Mouse (Mus musculus) CD4-positive helper T cell, adult 2 months (primary cell): ENCODE data around the gene Bcat2.

Experiments used
- DNase-seq: peaks from one replicate; pipeline ENCODE4 v3.0.0-alpha.2; 2012; ENCODE audit warnings: low read depth, missing footprints, low spot score

Bcat2 gene

GRCm38 (mm10) chr7:45587631-45588592 is 18.0 kb downstream of the Bcat2 start:
- DNase-seq, result no peak

GRCm38 (mm10) chr7:45589173-45589572 is 19.2 kb downstream of the Bcat2 start:
- peak; percentile 71 for DNase-seq

- no peak for DNase-seq
Observed at GRCm38 (mm10) chr7:45589898-45590297, 19.9 kb downstream of the Bcat2 start.

- peak; percentile 24 for DNase-seq
Observed at GRCm38 (mm10) chr7:45590874-45591273, 20.9 kb downstream of the Bcat2 start.

DNA sequence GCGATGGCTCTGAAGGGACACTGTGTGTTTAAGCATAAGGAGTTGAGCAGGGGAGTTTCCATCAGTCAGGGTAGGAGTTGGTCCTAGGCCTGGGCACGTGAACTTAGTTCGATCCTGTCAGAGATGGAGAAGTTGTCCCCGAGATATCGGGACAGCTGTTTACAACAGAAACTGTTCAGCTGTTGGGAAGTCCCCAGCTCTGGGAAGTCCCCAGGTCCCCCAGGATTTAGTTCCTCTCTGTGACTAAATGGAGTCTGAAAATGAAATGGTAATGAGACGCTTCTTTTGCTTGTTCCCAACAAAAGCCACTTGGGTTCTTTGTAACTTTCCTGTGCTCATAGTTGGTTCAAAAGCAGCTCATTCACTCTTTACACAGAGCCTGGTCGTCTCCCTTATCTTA is 21.9 kb downstream of the Bcat2 start:
- peak; percentile 77 for DNase-seq

GRCm38 (mm10) chr7:45593118-45593815 is 23.3 kb downstream of the Bcat2 start:
- peak; percentile 81 for DNase-seq

- DNase-seq, result no peak
Observed at GRCm38 (mm10) chr7:45595176-45595575, 25.2 kb downstream of the Bcat2 start.

DNA sequence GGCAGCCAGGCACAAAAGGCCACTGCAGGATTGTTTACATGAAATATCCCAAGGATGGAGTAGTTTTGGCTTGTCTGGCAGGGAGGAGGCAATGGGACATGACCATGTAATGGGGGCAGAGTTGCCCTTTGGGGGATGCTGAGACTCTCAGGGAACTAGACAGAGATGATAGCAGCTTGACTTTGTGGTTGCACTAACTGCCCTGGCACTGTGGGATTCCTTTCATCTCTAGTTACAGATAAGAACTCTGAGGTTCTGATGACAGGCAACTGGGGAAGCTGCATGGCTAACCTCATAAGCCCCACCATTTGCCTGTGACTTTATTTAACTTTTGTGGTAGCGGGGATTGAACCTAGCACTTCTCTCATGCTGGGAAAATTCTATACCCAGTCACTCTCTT is 26.2 kb downstream of the Bcat2 start:
- no peak for DNase-seq

GRCm38 (mm10) chr7:45597013-45597412 is 27.1 kb downstream of the Bcat2 start:
- no peak for DNase-seq

GRCm38 (mm10) chr7:45597527-45597926 is 27.6 kb downstream of the Bcat2 start:
- DNase-seq, result no peak

DNA sequence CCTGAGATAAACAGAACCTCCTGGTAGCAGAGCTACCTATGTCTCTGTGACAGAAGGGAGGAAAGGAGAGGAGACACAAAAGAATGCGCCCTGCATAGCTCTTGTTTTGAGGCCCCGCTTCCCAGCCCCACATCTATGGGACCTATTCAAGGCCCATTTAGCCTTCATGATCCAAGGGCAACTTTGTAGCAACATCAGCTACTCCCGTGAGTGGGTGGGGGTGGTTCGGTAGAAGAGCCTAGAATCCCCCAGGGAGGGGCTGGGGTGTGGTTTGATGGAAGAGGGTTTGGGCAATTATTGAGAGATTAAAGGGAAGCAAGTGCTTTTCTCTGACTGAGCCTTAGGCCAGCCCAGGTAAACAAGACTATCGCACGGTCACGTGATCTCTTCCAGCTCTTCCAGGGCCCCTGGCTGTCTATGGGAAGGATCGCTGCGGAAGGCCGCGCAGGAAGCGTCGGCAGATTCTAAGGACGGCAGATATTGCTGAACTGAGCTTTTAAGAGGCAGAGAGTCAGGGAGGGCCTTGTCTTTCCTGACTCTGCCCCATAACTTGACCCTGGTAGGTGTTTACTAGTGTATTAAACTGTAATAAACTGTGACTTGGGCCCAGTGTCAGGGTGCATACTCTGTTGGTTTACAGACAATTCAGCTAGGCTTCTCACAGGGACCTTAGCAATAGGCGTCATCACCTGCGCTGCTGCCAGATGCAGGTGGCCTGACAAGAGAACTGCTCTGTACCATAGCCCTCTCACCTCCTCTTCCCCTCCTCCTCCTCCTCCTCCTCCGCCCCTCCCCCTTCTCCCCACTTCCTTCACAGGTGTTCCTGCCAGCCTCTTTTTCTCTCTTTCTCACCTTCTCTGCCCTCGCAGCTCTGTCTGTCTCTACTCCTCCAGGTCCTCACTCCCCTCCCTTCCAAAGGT is 29.3 kb downstream of the Bcat2 start:
- DNase-seq, result no peak

- no peak for DNase-seq
Observed at GRCm38 (mm10) chr7:45605704-45606289, 35.8 kb downstream of the Bcat2 start.

DNA sequence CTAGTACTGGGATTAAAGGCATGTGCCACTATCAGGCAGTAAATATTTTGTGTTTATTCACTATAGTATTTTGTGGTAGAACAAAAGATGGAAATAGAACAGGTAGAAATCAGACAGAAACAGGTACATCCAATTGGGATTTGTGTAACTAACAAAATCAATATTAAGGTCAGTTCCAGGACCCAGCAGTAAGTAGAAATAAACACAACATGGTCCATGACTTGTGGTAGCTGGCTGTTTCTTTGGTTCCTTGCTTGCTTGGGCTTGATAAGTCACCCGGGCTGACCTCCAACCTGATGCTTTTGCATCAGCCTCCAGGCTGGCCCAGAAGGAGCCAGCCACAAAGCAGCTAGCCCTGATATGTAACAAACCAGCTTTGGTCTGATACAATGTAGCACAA is 39.6 kb downstream of the Bcat2 start:
- no peak for DNase-seq

- no peak for DNase-seq
Observed at GRCm38 (mm10) chr7:45616277-45616676, 46.3 kb downstream of the Bcat2 start.

DNA sequence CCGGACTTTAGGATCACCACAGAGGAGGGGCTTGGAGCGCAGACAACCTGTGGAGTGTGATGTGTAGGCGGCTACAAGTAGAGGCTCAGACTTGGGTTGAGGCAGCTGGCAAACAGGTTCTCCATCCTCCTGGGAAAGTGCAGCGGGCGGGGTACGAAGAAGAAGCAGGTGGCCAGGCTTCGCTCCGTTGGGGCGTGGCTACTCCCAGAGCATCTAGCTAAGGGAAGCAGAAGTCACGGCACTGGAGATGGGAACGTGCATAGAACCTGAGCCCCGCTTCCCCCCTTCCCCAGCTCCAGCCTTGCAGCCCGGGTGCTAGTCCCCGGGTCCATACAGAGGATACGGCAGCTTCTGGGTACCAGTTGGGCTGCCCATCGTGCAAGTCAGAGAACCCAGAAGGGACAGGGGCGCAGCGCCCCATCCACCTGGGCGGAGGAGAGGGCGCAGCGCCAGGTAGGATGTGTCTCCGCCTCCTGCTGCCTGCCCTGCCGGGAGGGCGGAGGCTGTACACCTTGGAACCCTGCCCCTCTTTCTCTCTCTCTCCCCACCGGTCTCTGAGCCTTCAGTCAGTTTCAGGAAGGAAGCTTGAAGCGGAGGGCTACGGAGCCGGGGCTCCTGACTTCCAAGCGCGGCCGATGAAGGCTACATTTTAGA is 47.2 kb downstream of the Bcat2 start, which contains the start of gene Fut1:
TSS of gene Fut1 (plus strand) at position 248 of the 654 bp plus-strand sequence.
- no peak for DNase-seq

DNA sequence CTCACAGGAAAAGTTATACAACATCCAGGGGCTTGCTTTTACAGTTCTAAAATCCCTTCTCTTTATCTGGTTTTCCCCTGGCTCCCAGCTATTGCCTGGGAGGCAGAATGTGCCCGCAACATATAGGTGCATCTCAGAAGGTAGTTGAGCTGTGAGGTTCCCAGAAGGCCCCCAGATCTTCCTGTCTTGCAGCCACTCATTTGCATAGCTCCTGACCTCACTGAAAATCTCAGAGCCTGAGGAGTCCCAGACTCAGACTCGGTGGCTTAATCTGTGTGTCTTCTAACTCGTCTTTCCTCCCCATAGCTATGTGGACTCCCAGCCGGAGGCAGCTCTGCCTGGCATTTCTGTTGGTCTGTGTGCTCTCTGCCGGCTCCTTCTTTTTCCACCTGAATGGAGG is 48.4 kb downstream of the Bcat2 start:
- no peak for DNase-seq

DNA sequence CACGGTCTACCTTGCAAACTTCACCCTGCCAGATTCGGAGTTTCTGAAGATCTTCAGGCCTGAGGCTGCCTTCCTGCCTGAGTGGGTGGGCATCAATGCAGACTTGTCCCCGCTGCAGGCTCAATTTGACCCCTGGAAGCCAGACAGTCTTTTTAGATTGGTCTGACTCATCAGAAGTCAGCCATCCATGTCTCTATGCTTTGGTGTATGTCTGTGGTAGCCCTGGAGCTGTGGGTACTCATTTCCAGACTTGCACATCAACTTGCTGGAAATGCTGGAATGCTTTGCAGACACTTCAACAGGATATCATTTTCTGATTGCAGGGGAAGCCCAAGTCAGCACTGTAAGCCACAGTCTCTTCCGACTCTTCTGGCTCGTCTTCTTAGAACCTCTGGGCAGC is 49.6 kb downstream of the Bcat2 start:
- DNase-seq, result no peak

- peak; percentile 31 for DNase-seq
Observed at GRCm38 (mm10) chr7:45621443-45621842, 51.5 kb downstream of the Bcat2 start, which contains the start of gene Izumo1. Izumo1 (plus strand) TSS chr7:45621811.

- no peak for DNase-seq
Observed at GRCm38 (mm10) chr7:45623507-45623906, 53.6 kb downstream of the Bcat2 start.

GRCm38 (mm10) chr7:45624718-45625117 is 54.8 kb downstream of the Bcat2 start:
- no peak for DNase-seq

GRCm38 (mm10) chr7:45625481-45625880 is 55.5 kb downstream of the Bcat2 start:
- no peak for DNase-seq
